Mouse (Mus musculus) forebrain, embryonic 12.5 days (tissue): ENCODE results near the gene Pdyn. TPM values are rescaled to one million over a fixed set of nuclear protein-coding genes. Genes with fewer than 3 reads are reported as not detected.

Source experiments
- ATAC-seq: fragments of 200-750 bp; cut with Nextera tagmentation; 2 replicates; pipeline ENCODE4 v1.8.0; 2017; ENCODE audit warnings: moderate TSS enrichment; ENCODE audit not compliant: low FRiP score
- H3K27ac ChIP-seq: fragments of 300-500 bp; sonication (generic); 2 replicates; pipeline ENCODE4 v1.5.1; 2016; ENCODE audit warnings: mild to moderate bottlenecking
- H3K27me3 ChIP-seq: fragments of 300-500 bp; sonication (generic); 2 replicates; pipeline ENCODE4 v1.6.1; 2016; ENCODE audit warnings: mild to moderate bottlenecking
- H3K36me3 ChIP-seq: fragments of 300-500 bp; sonication (generic); replicated peaks from 2 replicates; pipeline ENCODE4 v1.6.1; 2016; ENCODE audit warnings: mild to moderate bottlenecking
- H3K4me1 ChIP-seq: fragments of 300-500 bp; sonication (generic); 2 replicates; pipeline ENCODE4 v1.6.1; 2016
- H3K4me2 ChIP-seq: fragments of 300-500 bp; sonication (generic); 2 replicates; pipeline ENCODE4 v1.6.1; 2016; ENCODE audit warnings: mild to moderate bottlenecking, moderate library complexity
- H3K4me3 ChIP-seq: fragments of 300-500 bp; sonication (generic); replicated peaks from 2 replicates; pipeline ENCODE4 v1.5.1; 2016; ENCODE audit warnings: mild to moderate bottlenecking
- H3K9ac ChIP-seq: fragments of 300-500 bp; sonication (generic); 2 replicates; pipeline ENCODE4 v1.6.1; 2016; ENCODE audit warnings: mild to moderate bottlenecking
- H3K9me3 ChIP-seq: fragments of 300-500 bp; sonication (generic); 2 replicates; pipeline ENCODE4 v1.6.1; 2016
- WGBS: fragments of 180-500 bp; shearing (Covaris S2); methylation state at CpG from one replicate; pipeline ENCODE4 v1.1.7; 2016; 5-methylcytosine and 5-hydroxymethylcytosine counted together
- polyA plus RNA-seq: library from polyadenylated mRNA; unstranded; fragments of >200 nt; fragmentation: Nextera tagmentation; extraction: Ambion mirVana; gene quantifications from 2 replicates; pipeline ENCODE4 v1.2.1, GENCODE M21; 2016

Gene Pdyn
- polyA plus RNA-seq, 1 experiment from 2014 or later, result 0.80 TPM

DNA sequence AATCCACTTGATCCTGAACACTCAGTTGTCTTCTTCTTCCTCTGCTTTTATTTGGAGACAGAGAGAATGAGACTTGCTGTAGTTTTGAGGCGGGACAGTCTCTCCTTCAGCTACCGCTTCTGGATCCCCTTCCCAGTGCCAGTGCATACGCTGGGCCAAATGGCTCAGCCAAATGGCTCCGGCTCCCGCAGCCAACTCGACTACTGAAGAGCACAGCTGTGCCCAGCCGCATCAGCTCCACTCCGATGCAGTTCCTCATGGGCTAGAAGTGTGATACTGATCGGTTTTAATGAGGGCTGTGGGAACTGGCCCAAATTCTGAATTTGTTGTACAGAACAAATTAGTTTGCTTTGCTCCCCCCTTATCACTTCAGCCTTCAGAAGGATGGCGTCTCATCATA is 12.7 kb downstream of the Pdyn start:
- no peak overlapping the region for H3K9ac ChIP-seq
- no peak overlapping the region for H3K4me3 ChIP-seq
- H3K27me3 ChIP-seq, result no peaks in the 10 kb centered on the region
- no peaks in the 10 kb centered on the region for H3K9me3 ChIP-seq
- no peak overlapping the region for H3K4me2 ChIP-seq
- no peaks in the 10 kb centered on the region for H3K36me3 ChIP-seq
- peaks cover 9% of the 10 kb centered on the region; the same call in 1 of the 2 replicates for H3K4me1 ChIP-seq
- ATAC-seq, result no peak
- no peak overlapping the region for H3K27ac ChIP-seq
- WGBS, result 83% methylated on average over 10 of the region's 10 CpGs

DNA sequence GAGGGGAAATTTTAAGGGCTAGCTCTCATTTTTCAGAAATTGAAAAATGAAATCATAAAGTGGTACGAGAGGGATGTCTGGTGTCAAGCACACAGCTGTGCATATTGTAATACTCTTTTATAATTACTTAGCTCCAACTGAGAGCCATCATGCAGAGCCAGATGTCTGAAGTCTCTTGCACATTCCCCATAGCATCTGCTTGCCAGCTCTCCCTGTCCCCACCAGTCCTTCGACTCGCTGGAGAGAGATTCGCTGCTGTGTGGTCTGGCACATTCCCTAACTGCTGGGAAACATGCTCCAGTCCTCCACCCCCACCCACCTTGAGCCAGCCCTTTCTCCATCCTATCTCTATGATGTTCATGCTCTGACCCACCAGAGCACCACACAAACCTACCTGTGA is 15.6 kb downstream of the Pdyn start:
- no peak for ATAC-seq
- peaks cover 9% of the 10 kb centered on the region; the same call in 1 of the 2 replicates for H3K4me1 ChIP-seq

DNA sequence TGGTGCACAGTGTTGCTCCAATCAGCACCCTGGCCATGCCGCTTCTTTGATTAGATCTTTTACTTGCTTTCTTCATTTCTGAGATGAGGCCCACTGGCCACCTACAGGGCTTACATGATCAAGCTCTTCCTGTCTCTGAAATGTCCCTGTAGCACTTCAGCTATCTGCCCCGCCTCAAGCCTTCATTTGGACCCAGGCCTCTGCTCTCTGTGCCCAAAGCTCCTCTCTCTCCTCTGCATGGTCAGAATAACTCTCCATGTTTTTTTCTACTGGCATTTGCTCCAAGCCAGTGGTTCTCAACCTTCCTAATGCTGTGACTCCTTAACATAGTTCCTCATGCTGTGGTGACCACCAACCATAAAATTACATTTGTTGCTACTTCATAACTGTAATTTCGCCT is 19.4 kb downstream of the Pdyn start:
- no peak for ATAC-seq
- Histone ChIP-seq H3K9me3 (no peaks in the 10 kb centered on the region), H3K27me3 (peaks cover 10% of the 10 kb centered on the region), H3K4me2 (no peak overlapping the region), H3K9ac (no peak overlapping the region), H3K4me1 (peaks cover 13% of the 10 kb centered on the region; the same call in 1 of the 2 replicates), H3K4me3 (no peak overlapping the region), H3K36me3 (no peaks in the 10 kb centered on the region), H3K27ac (no peak overlapping the region)
- WGBS, result 88% methylated on average over 3 of the region's 3 CpGs

More for the DNA sequence above, 15.6 kb downstream of the Pdyn start:
- Histone ChIP-seq H3K27me3 (peaks cover 2% of the 10 kb centered on the region; the same call in 1 of the 2 replicates), H3K9me3 (no peaks in the 10 kb centered on the region), H3K27ac (no peak overlapping the region), H3K4me2 (no peak overlapping the region), H3K4me3 (no peak overlapping the region), H3K9ac (no peak overlapping the region), H3K36me3 (no peaks in the 10 kb centered on the region)
- WGBS, result 82% methylated on average over 4 of the region's 4 CpGs

DNA sequence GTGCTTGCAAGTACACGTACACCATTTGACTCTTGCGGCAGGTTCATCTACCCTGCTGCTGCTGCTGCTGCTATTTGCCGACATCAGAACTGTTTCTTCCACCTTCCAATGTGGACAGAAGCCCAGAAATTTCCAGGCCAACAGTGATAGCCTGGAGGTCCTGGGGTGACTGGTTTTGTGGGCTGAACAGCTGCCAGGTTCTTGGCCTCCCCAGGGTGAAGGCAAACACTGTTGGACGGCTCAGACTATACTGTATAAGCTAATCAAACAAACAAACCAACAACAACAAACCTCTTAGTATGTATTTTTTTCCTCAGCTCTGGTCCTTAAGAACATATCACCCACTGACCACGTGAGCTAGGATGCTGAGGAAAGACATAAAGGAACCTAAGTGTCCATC is 20.6 kb downstream of the Pdyn start:
- no peak overlapping the region for H3K27ac ChIP-seq
- H3K4me1 ChIP-seq, result peaks cover 13% of the 10 kb centered on the region; the same call in 1 of the 2 replicates
- H3K4me3 ChIP-seq, result no peak overlapping the region
- no peak overlapping the region for H3K4me2 ChIP-seq
- no peaks in the 10 kb centered on the region for H3K9me3 ChIP-seq
- H3K36me3 ChIP-seq, result no peaks in the 10 kb centered on the region
- peaks cover 10% of the 10 kb centered on the region for H3K27me3 ChIP-seq
- ATAC-seq, result no peak
- WGBS, result 87% methylated on average over 5 of the region's 5 CpGs
- H3K9ac ChIP-seq, result no peak overlapping the region

DNA sequence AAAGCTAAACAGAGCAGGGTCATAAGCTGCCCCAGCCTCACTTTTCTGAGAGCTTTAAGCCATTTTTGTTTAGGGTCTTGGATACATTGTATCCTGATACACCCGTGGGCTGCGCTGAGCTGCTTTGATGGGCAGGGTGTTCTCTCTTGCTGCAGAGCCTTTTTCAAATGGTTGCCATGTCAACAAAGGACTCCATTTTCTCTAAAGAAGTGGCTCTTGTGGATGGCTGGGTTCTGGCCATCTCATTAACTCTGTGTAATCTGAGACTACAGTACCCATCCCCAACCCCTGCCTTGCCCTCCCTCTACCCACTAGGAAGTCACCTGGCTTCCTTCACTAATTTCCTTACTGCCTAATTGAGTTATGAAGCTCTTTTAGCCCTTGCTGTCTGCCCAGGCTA is 22.0 kb downstream of the Pdyn start:
- ATAC-seq, result peak; percentile 78; the same call in 1 of the 2 replicates
- WGBS, result 3% methylated on average over 2 of the region's 2 CpGs
- no peak overlapping the region for H3K27ac ChIP-seq

DNA sequence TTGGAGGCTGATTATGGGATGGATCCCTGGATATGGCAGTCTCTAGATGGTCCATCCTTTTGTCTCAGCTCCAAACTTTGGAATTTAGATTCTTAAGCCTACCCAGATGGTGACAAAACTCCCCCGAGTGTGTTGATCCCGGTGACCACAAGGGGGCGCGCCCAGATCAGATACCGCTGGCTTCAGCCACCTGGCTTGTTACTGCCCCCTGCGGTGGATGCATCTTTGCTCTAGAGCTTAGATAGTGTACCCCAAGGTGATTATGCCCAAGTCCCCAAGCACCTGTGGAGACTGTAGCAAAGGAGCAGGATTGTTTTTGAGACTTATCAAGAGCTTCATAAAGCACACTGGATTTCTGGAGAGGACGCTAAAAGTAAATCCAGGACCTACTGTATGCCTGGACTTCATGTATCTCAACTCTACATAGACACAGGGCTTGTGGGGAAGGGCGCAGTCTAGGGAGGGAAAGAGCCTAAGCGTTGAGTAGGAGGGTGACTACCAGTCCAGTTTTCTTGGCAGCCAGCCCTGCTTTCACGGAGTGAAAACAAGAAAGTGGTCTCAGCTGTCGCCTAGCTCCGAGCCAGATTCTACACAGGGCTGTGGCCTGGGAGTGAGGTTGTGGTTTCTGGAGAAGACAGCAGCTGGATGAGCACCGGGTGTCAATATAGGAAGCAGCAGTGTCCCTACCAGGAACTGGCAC is 24.6 kb downstream of the Pdyn start:
- no peak overlapping the region for H3K4me2 ChIP-seq
- H3K4me1 ChIP-seq, result peaks cover 13% of the 10 kb centered on the region; the same call in 1 of the 2 replicates
- no peak overlapping the region for H3K9ac ChIP-seq
- no peak overlapping the region for H3K4me3 ChIP-seq
- peaks cover 10% of the 10 kb centered on the region for H3K27me3 ChIP-seq
- 37% methylated on average over 13 of the region's 13 CpGs for WGBS
- peak; percentile 75 for ATAC-seq
- no peak overlapping the region for H3K27ac ChIP-seq
- no peaks in the 10 kb centered on the region for H3K36me3 ChIP-seq
- no peaks in the 10 kb centered on the region for H3K9me3 ChIP-seq

More for the DNA sequence above, 22.0 kb downstream of the Pdyn start:
- no peak overlapping the region for H3K4me2 ChIP-seq
- H3K9me3 ChIP-seq, result no peaks in the 10 kb centered on the region
- H3K4me1 ChIP-seq, result peaks cover 13% of the 10 kb centered on the region; the same call in 1 of the 2 replicates
- no peaks in the 10 kb centered on the region for H3K36me3 ChIP-seq
- H3K9ac ChIP-seq, result no peak overlapping the region
- H3K4me3 ChIP-seq, result no peak overlapping the region
- H3K27me3 ChIP-seq, result peaks cover 10% of the 10 kb centered on the region

DNA sequence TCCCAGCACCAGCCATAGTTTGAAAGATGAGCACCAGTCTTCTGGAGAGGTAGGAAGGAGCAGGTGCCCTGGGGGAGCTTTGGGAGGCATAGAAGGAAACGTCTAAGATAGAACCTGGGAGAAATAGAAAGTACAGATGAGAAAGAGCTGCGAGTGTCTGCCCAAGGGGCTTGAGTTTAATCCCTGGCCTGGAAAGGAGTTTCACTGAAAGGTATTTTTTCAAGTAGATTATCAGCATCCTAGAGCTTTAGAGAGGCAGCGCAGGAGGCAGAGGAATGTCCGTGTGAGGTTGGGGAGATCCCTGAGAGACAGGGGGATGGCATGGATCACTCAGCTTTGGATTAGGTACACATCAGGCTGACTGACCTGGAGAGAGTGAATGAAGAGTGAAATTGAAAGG is 27.7 kb downstream of the Pdyn start:
- Histone ChIP-seq H3K4me1 (no peaks in the 10 kb centered on the region), H3K9ac (no peak overlapping the region), H3K4me2 (no peak overlapping the region), H3K27me3 (peaks cover 7% of the 10 kb centered on the region), H3K27ac (no peak overlapping the region), H3K9me3 (no peaks in the 10 kb centered on the region), H3K4me3 (no peak overlapping the region), H3K36me3 (no peaks in the 10 kb centered on the region)
- ATAC-seq, result no peak
- WGBS, result 80% methylated on average over 4 of the region's 4 CpGs

DNA sequence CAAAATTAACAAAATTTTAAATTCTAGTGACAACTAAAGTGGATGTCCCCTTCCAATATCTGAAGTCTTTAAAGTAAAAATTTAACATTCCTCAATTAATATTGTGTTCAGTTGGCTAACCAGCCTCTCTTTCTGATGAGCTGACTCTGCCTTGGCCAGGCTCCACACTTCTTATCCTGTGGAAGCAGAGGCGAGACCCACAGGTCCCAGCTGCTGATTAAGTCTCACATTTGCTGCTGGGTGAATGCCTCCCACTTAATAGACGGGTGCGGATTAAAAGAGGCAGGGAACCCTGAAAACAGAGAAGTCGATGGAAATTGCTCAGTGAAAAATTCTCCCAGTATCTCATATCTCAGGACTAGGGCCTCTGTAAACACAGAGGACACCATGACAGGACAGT is 37.2 kb downstream of the Pdyn start:
- H3K4me3 ChIP-seq, result no peak overlapping the region
- H3K9ac ChIP-seq, result no peak overlapping the region
- no peaks in the 10 kb centered on the region for H3K4me1 ChIP-seq
- H3K27me3 ChIP-seq, result no peaks in the 10 kb centered on the region
- ATAC-seq, result no peak
- no peaks in the 10 kb centered on the region for H3K36me3 ChIP-seq
- no peak overlapping the region for H3K4me2 ChIP-seq
- no peak overlapping the region for H3K27ac ChIP-seq
- H3K9me3 ChIP-seq, result no peaks in the 10 kb centered on the region
- 72% methylated on average over 4 of the region's 4 CpGs for WGBS

DNA sequence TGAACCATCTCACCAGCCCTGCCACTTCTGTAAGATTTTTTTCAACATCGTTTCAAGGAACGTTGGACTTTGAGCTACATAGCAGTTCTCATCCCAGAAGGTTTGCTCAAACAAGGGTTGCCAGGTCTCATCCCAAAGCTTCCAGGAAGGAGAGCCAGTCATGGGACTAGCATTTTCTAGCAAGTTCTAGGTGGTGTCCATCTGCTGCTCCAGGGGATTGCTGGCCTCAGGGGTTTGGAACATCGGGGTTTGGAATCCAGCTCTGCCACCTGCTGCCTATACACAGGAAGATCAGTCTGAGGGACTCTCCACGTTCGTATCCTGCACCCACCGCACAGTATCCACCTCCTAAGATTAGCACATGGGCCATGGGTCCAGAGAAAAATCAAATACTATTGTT is 39.6 kb downstream of the Pdyn start:
- Histone ChIP-seq H3K4me1 (no peaks in the 10 kb centered on the region), H3K36me3 (no peaks in the 10 kb centered on the region), H3K27ac (no peak overlapping the region), H3K4me3 (no peak overlapping the region), H3K9me3 (no peaks in the 10 kb centered on the region), H3K4me2 (no peak overlapping the region), H3K9ac (no peak overlapping the region), H3K27me3 (no peaks in the 10 kb centered on the region)
- WGBS, result 65% methylated on average over 6 of the region's 6 CpGs
- no peak for ATAC-seq

DNA sequence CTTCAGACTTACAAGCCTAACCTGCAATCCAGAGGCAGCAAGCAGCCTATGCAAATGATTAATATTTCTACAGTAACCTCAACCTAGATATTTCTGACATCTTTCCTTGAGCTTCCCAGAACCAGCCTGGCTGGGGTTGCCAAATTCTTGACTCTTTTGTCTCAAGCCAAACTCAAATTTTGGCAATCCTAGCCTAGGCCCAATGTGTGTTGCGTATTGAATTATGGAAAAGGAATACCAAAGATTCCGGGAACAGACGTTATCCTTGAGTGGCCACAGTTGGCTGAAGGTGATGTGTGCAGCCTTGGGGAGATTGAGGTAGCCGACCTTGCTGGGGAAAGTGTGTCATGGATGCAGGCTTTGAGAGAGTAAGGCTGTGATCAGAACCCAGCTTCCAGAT is 40.8 kb downstream of the Pdyn start:
- Histone ChIP-seq H3K4me3 (no peak overlapping the region), H3K27me3 (no peaks in the 10 kb centered on the region), H3K36me3 (no peaks in the 10 kb centered on the region), H3K27ac (no peak overlapping the region), H3K9me3 (no peaks in the 10 kb centered on the region), H3K4me2 (no peak overlapping the region), H3K4me1 (no peaks in the 10 kb centered on the region), H3K9ac (no peak overlapping the region)
- ATAC-seq, result no peak
- WGBS, result 87% methylated on average over 4 of the region's 4 CpGs

DNA sequence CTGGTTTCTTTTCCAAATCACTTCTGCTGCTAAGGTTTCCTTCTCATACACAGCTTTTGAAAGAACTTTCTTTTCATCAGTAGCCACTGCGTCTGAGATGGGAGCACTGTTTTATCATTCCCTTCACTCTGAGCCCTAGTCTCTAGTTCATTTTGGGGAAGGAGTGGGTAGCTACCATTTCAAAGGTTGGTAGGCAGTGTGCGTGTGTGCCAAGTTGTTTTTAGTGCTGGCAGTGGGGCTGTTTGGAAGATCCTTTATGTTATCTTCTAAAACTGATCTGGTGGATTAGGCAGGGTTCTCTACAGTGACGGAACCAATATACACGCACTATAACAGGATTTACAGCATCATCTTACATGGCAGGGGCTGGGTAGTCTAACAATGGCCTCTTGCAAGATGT is 44.6 kb downstream of the Pdyn start:
- Histone ChIP-seq H3K9ac (no peak overlapping the region), H3K4me3 (no peak overlapping the region), H3K9me3 (no peaks in the 10 kb centered on the region), H3K36me3 (no peaks in the 10 kb centered on the region), H3K27me3 (no peaks in the 10 kb centered on the region), H3K27ac (no peak overlapping the region), H3K4me2 (no peak overlapping the region), H3K4me1 (no peaks in the 10 kb centered on the region)
- no peak for ATAC-seq
- whole genome bisulfite sequencing, result 94% methylated on average over 4 of the region's 4 CpGs

DNA sequence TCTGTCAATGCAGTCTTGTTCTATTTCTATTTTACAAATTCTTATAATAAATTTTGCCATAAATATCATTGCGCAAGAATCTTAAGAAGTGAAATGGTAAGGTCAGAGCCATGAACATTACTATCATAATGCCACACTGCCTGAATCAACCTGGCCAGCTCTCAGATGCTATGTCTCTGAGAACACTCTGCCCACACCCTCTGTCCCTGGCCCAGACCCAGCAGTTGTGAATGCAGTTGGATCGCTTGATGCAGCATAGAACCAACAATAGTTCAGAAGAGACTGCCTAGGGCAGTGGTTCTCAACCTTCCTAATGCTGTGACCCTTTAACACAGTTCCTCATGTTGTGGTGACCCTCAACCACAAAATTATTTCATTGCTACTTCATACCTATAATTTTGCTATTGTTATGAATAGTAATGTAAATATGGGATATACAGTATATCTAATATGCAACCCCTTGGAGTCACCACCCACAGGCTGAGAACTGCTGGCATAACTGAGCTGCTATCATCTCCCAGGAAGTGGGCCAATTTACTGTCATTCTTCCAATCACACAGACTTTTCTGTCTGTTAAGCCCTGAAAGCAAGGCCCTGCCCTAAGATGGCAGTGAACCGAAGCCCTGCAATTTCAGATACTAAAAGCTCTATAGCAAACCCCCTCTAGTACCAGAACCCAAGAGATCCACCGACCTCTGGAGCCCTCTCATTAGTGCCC is 45.3 kb downstream of the Pdyn start:
- WGBS, result 90% methylated on average over 4 of the region's 4 CpGs
- Histone ChIP-seq H3K9ac (no peak overlapping the region), H3K36me3 (no peaks in the 10 kb centered on the region), H3K4me3 (no peak overlapping the region), H3K4me1 (no peaks in the 10 kb centered on the region), H3K27me3 (no peaks in the 10 kb centered on the region), H3K9me3 (no peaks in the 10 kb centered on the region), H3K27ac (no peak overlapping the region), H3K4me2 (no peak overlapping the region)
- no peak for ATAC-seq

DNA sequence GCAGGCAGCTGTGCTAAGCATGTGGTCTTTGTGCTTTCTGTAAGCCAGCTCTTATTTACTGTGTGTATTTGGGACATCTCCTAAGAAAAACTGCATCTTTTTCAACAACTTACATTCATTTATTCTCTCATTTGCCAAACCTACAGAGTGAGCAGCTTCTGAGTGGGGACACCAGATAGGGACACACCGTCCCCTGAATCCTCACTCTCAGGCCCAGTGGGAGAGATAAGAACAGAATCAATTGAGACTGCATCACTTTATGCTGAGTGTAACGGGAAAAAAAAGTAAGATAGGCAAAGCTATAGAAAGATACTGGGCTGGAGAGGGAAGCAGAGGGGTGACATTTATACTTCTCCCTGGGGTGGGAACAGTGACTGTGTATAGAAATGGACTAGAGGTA is 46.0 kb downstream of the Pdyn start:
- 88% methylated on average over 2 of the region's 2 CpGs for WGBS
- no peak for ATAC-seq
- Histone ChIP-seq H3K4me2 (no peak overlapping the region), H3K27me3 (no peaks in the 10 kb centered on the region), H3K4me1 (0 out of 2 replicates have a peak, but pooled peaks cover 5% of the 10 kb centered on the region), H3K9ac (no peak overlapping the region), H3K9me3 (no peaks in the 10 kb centered on the region), H3K27ac (no peak overlapping the region), H3K4me3 (no peak overlapping the region), H3K36me3 (no peaks in the 10 kb centered on the region)
